Mouse (Mus musculus) neural tube, embryonic 13.5 days (tissue): Measurements from ENCODE around the gene Gpr107. TPM values are rescaled to one million over a fixed set of nuclear protein-coding genes. Genes with fewer than 3 reads are reported as not detected.

Experiments
- ATAC-seq: fragments of 200-750 bp; cut with Nextera tagmentation; 2 replicates; pipeline ENCODE4 v1.8.0; 2017; ENCODE audit warnings: low read depth, mild to moderate bottlenecking, moderate TSS enrichment, moderate library complexity
- H3K27ac ChIP-seq: fragments of 300-500 bp; sonication (generic); replicated peaks from 2 replicates; pipeline ENCODE4 v1.5.1; 2015; ENCODE audit warnings: moderate library complexity, mild to moderate bottlenecking, inconsistent platforms
- H3K27me3 ChIP-seq: fragments of 300-500 bp; sonication (generic); 2 replicates; pipeline ENCODE4 v1.6.1; 2015; ENCODE audit warnings: mild to moderate bottlenecking, inconsistent platforms
- H3K36me3 ChIP-seq: fragments of 300-500 bp; sonication (generic); 2 replicates; pipeline ENCODE4 v1.6.1; 2015; ENCODE audit warnings: mild to moderate bottlenecking, inconsistent platforms
- H3K4me1 ChIP-seq: fragments of 300-500 bp; sonication (generic); replicated peaks from 2 replicates; pipeline ENCODE4 v1.6.1; 2015; ENCODE audit warnings: inconsistent platforms
- H3K4me2 ChIP-seq: fragments of 300-500 bp; sonication (generic); 2 replicates; pipeline ENCODE4 v1.6.1; 2015; ENCODE audit warnings: inconsistent platforms, mild to moderate bottlenecking, moderate library complexity
- H3K4me3 ChIP-seq: fragments of 300-500 bp; sonication (generic); 2 replicates; pipeline ENCODE4 v1.5.1; 2015; ENCODE audit warnings: mild to moderate bottlenecking, inconsistent platforms
- H3K9ac ChIP-seq: fragments of 300-500 bp; sonication (generic); 2 replicates; pipeline ENCODE4 v1.6.1; 2015; ENCODE audit warnings: moderate library complexity, mild to moderate bottlenecking, inconsistent platforms
- H3K9me3 ChIP-seq: fragments of 300-500 bp; sonication (generic); 2 replicates; pipeline ENCODE4 v1.6.1; 2016; ENCODE audit warnings: inconsistent platforms
- whole genome bisulfite sequencing: fragments of 180-500 bp; shearing (Covaris S2); methylation state at CpG from one replicate; pipeline ENCODE4 v1.1.7; 2015; 5-methylcytosine and 5-hydroxymethylcytosine counted together
- polyA plus RNA-seq: library from polyadenylated mRNA; unstranded; fragments of >200 nt; fragmentation: Nextera tagmentation; extraction: Ambion mirVana; gene quantifications from 2 replicates; pipeline ENCODE4 v1.2.1, GENCODE M21; 2015

The Gpr107 gene
- polyA plus RNA-seq, 1 experiment from 2014 or later: 34.9 TPM

- 80% methylated on average over 8 of the region's 8 CpGs for WGBS
Observed at GRCm38 (mm10) chr2:31244216-31244615, 92.1 kb downstream of the Gpr107 start.

GRCm38 (mm10) chr2:31245051-31245450 is 92.9 kb downstream of the Gpr107 start:
- Histone ChIP-seq H3K27me3 (peaks cover 15% of the 10 kb centered on the region), H3K9ac (peak overlapping the region; percentile 99), H3K4me3 (peak overlapping the region; percentile 97), H3K27ac (peak overlapping the region; percentile 91), H3K4me2 (peak overlapping the region; percentile 89), H3K36me3 (peaks cover 16% of the 10 kb centered on the region; the same call in 1 of the 2 replicates), H3K4me1 (peaks cover 47% of the 10 kb centered on the region), H3K9me3 (no peaks in the 10 kb centered on the region)
- 0 out of 2 replicates have a peak, but pooled peaks have one; percentile 2 for ATAC-seq
- WGBS: 16% methylated on average over 5 of the region's 5 CpGs

More at GRCm38 (mm10) chr2:31244216-31244615, 92.1 kb downstream of the Gpr107 start:
- H3K9ac ChIP-seq: no peak overlapping the region
- H3K4me1 ChIP-seq: peaks cover 47% of the 10 kb centered on the region
- H3K36me3 ChIP-seq: peaks cover 9% of the 10 kb centered on the region; the same call in 1 of the 2 replicates
- no peak overlapping the region for H3K4me3 ChIP-seq
- no peak overlapping the region for H3K27ac ChIP-seq
- H3K9me3 ChIP-seq: no peaks in the 10 kb centered on the region
- no peak overlapping the region for H3K4me2 ChIP-seq
- ATAC-seq: no peak
- H3K27me3 ChIP-seq: peaks cover 15% of the 10 kb centered on the region

GRCm38 (mm10) chr2:31245491-31246141 is 93.5 kb downstream of the Gpr107 start, which contains the start of gene Ncs1:
TSS of gene Ncs1 (plus strand) at chr2:31245823.
- H3K27me3 ChIP-seq: peaks cover 10% of the 10 kb centered on the region
- peak; percentile 89 for ATAC-seq
- peak within 1 kb of the TSS; percentile 97 for H3K4me3 ChIP-seq
- peak within 1 kb of the TSS; percentile 99 for H3K9ac ChIP-seq
- H3K4me1 ChIP-seq: peaks cover 48% of the 10 kb centered on the region
- H3K27ac ChIP-seq: peak within 1 kb of the TSS; percentile 91
- WGBS: 2% methylated on average over 73 of the region's 89 CpGs
- H3K36me3 ChIP-seq: peaks cover 16% of the 10 kb centered on the region; the same call in 1 of the 2 replicates
- H3K9me3 ChIP-seq: no peaks in the 10 kb centered on the region
- peak within 1 kb of the TSS; percentile 89 for H3K4me2 ChIP-seq

GRCm38 (mm10) chr2:31246251-31246971 is 94.3 kb downstream of the Gpr107 start:
- 1% methylated on average over 38 of the region's 41 CpGs for WGBS
- Histone ChIP-seq H3K27me3 (peaks cover 8% of the 10 kb centered on the region), H3K4me2 (peak overlapping the region; percentile 89), H3K4me1 (peaks cover 51% of the 10 kb centered on the region), H3K9ac (peak overlapping the region; percentile 99), H3K9me3 (no peaks in the 10 kb centered on the region), H3K36me3 (peaks cover 16% of the 10 kb centered on the region; the same call in 1 of the 2 replicates), H3K27ac (peak overlapping the region; percentile 91), H3K4me3 (peak overlapping the region; percentile 97)
- ATAC-seq: peak; percentile 57

GRCm38 (mm10) chr2:31248856-31249255 is 96.7 kb downstream of the Gpr107 start:
- Histone ChIP-seq H3K9me3 (no peaks in the 10 kb centered on the region), H3K36me3 (peaks cover 16% of the 10 kb centered on the region; the same call in 1 of the 2 replicates), H3K4me3 (no peak overlapping the region), H3K27me3 (no peaks in the 10 kb centered on the region; the same call in 1 of the 2 replicates), H3K4me1 (peaks cover 52% of the 10 kb centered on the region), H3K4me2 (0 out of 2 replicates have a peak overlapping the region, but pooled peaks have one; percentile 89), H3K27ac (no peak overlapping the region), H3K9ac (0 out of 2 replicates have a peak overlapping the region, but pooled peaks have one; percentile 99)
- ATAC-seq: no peak
- 89% methylated on average over 6 of the region's 6 CpGs for WGBS

- Histone ChIP-seq H3K9me3 (no peaks in the 10 kb centered on the region), H3K4me1 (peaks cover 62% of the 10 kb centered on the region), H3K4me2 (no peak overlapping the region), H3K27ac (no peak overlapping the region), H3K36me3 (peaks cover 16% of the 10 kb centered on the region; the same call in 1 of the 2 replicates), H3K27me3 (no peaks in the 10 kb centered on the region), H3K9ac (no peak overlapping the region), H3K4me3 (no peak overlapping the region)
- no peak for ATAC-seq
- WGBS: 97% methylated on average over 4 of the region's 4 CpGs
Observed at GRCm38 (mm10) chr2:31252167-31252566, 100.1 kb downstream of the Gpr107 start.

- H3K4me2 ChIP-seq: no peak overlapping the region
- 54% methylated on average over 3 of the region's 3 CpGs for WGBS
Observed at GRCm38 (mm10) chr2:31253463-31253862, 101.3 kb downstream of the Gpr107 start.

GRCm38 (mm10) chr2:31254806-31255205 is 102.7 kb downstream of the Gpr107 start:
- ATAC-seq: no peak
- peak overlapping the region; percentile 62; the same call in 1 of the 2 replicates for H3K27ac ChIP-seq
- no peak overlapping the region for H3K9ac ChIP-seq
- 87% methylated on average over 3 of the region's 3 CpGs for WGBS
- no peak overlapping the region for H3K4me3 ChIP-seq
- no peak overlapping the region for H3K4me2 ChIP-seq
- peaks cover 68% of the 10 kb centered on the region for H3K4me1 ChIP-seq
- 0 out of 2 replicates have a peak, but pooled peaks cover 2% of the 10 kb centered on the region for H3K36me3 ChIP-seq
- no peaks in the 10 kb centered on the region for H3K27me3 ChIP-seq
- H3K9me3 ChIP-seq: no peaks in the 10 kb centered on the region

More at GRCm38 (mm10) chr2:31253463-31253862, 101.3 kb downstream of the Gpr107 start:
- Histone ChIP-seq H3K36me3 (peaks cover 13% of the 10 kb centered on the region; the same call in 1 of the 2 replicates), H3K27ac (no peak overlapping the region), H3K4me1 (peaks cover 62% of the 10 kb centered on the region), H3K4me3 (no peak overlapping the region), H3K27me3 (no peaks in the 10 kb centered on the region), H3K9me3 (no peaks in the 10 kb centered on the region), H3K9ac (no peak overlapping the region)
- ATAC-seq: no peak

GRCm38 (mm10) chr2:31255952-31256938 is 104.1 kb downstream of the Gpr107 start:
- Histone ChIP-seq H3K27me3 (no peaks in the 10 kb centered on the region), H3K27ac (peak overlapping the region; percentile 62), H3K9ac (peak overlapping the region; percentile 5; the same call in 1 of the 2 replicates), H3K4me1 (peaks cover 72% of the 10 kb centered on the region), H3K4me3 (no peak overlapping the region), H3K36me3 (no peaks in the 10 kb centered on the region; the same call in 1 of the 2 replicates), H3K9me3 (no peaks in the 10 kb centered on the region), H3K4me2 (peak overlapping the region; percentile 23)
- ATAC-seq: peak; percentile 16; the same call in 1 of the 2 replicates
- 20% methylated on average over 21 of the region's 21 CpGs for WGBS

GRCm38 (mm10) chr2:31257096-31257495 is 105.0 kb downstream of the Gpr107 start:
- Histone ChIP-seq H3K27me3 (no peaks in the 10 kb centered on the region), H3K9me3 (no peaks in the 10 kb centered on the region), H3K4me1 (peaks cover 73% of the 10 kb centered on the region), H3K4me2 (no peak overlapping the region), H3K36me3 (no peaks in the 10 kb centered on the region; the same call in 1 of the 2 replicates), H3K27ac (peak overlapping the region; percentile 62; the same call in 1 of the 2 replicates), H3K9ac (peak overlapping the region; percentile 5), H3K4me3 (no peak overlapping the region)
- ATAC-seq: no peak
- WGBS: 63% methylated on average over 6 of the region's 6 CpGs
